Mouse (Mus musculus): Measurements from ENCODE around the gene Pabpn1l. TPM values are rescaled to one million over a fixed set of nuclear protein-coding genes. Genes with fewer than 3 reads are reported as not detected.

Gene Pabpn1l
- polyA plus RNA-seq, 1 experiment from 2014 or later: 0.35 TPM

GRCm38 (mm10) chr8:122641406-122641805, 18.9 kb upstream of the Pabpn1l start:
- H3K27me3 ChIP-seq (replicated peaks; ENCODE audit: control insufficient read depth, insufficient read depth, low read length): no peaks in the 10 kb centered on the region
- no peak overlapping the region for H3K4me2 ChIP-seq (ENCODE audit: low read depth, low read length)
- no peaks in the 10 kb centered on the region for H3K9me3 ChIP-seq (ENCODE audit: control insufficient read depth, low read length)
- no peaks in the 10 kb centered on the region for H3K36me3 ChIP-seq (ENCODE audit: control insufficient read depth, insufficient read depth, low read length)
- 56% methylated on average over 15 of the region's 15 CpGs for WGBS
- peaks cover 33% of the 10 kb centered on the region for H3K4me1 ChIP-seq (ENCODE audit: control insufficient read depth, insufficient read depth, low read length)
- DNase-seq (ENCODE audit: low spot score) (peak; percentile 23), ATAC-seq (ENCODE audit: low read depth) (no peak)
- no peak overlapping the region for H3K27ac ChIP-seq (replicated peaks; ENCODE audit: low read depth, low read length)
- no peak overlapping the region for H3K4me3 ChIP-seq (ENCODE audit: low read depth, low read length)
- H3K9ac ChIP-seq (ENCODE audit: low read depth, low read length): no peak overlapping the region

GRCm38 (mm10) chr8:122640825-122641224, 18.3 kb upstream of the Pabpn1l start:
- no peaks in the 10 kb centered on the region for H3K27me3 ChIP-seq (replicated peaks; ENCODE audit: control insufficient read depth, insufficient read depth, low read length)
- H3K4me2 ChIP-seq (ENCODE audit: low read depth, low read length): no peak overlapping the region
- DNase-seq (ENCODE audit: low spot score) (no peak), ATAC-seq (ENCODE audit: low read depth) (no peak)
- WGBS: 77% methylated on average over 4 of the region's 4 CpGs
- no peak overlapping the region for H3K27ac ChIP-seq (replicated peaks; ENCODE audit: low read depth, low read length)
- H3K9ac ChIP-seq (ENCODE audit: low read depth, low read length): no peak overlapping the region
- peaks cover 33% of the 10 kb centered on the region for H3K4me1 ChIP-seq (ENCODE audit: control insufficient read depth, insufficient read depth, low read length)
- H3K36me3 ChIP-seq (ENCODE audit: control insufficient read depth, insufficient read depth, low read length): no peaks in the 10 kb centered on the region
- no peak overlapping the region for H3K4me3 ChIP-seq (ENCODE audit: low read depth, low read length)
- no peaks in the 10 kb centered on the region for H3K9me3 ChIP-seq (ENCODE audit: control insufficient read depth, low read length)

- Histone ChIP-seq H3K4me2 (ENCODE audit: low read depth, low read length) (no peak overlapping the region), H3K27ac (replicated peaks; ENCODE audit: low read depth, low read length) (0 out of 2 replicates have a peak overlapping the region, but pooled peaks have one; percentile 39)
- peak; percentile 73 for ATAC-seq (ENCODE audit: low read depth)
These were observed 17.1 kb upstream of the Pabpn1l start for GRCm38 (mm10) chr8:122639521-122640248.

GRCm38 (mm10) chr8:122638601-122639000, 16.1 kb upstream of the Pabpn1l start:
- Histone ChIP-seq H3K4me3 (ENCODE audit: low read depth, low read length) (no peak overlapping the region), H3K9me3 (ENCODE audit: control insufficient read depth, low read length) (no peaks in the 10 kb centered on the region), H3K4me1 (ENCODE audit: control insufficient read depth, insufficient read depth, low read length) (peaks cover 33% of the 10 kb centered on the region), H3K36me3 (ENCODE audit: control insufficient read depth, insufficient read depth, low read length) (peaks cover 7% of the 10 kb centered on the region; the same call in 1 of the 2 replicates), H3K4me2 (ENCODE audit: low read depth, low read length) (no peak overlapping the region), H3K27me3 (replicated peaks; ENCODE audit: control insufficient read depth, insufficient read depth, low read length) (no peaks in the 10 kb centered on the region), H3K27ac (replicated peaks; ENCODE audit: low read depth, low read length) (no peak overlapping the region), H3K9ac (ENCODE audit: low read depth, low read length) (no peak overlapping the region)
- no peak for ATAC-seq (ENCODE audit: low read depth)
- WGBS: 67% methylated on average over 16 of the region's 16 CpGs
- DNase-seq (ENCODE audit: low spot score): no peak

More at GRCm38 (mm10) chr8:122639521-122640248, 17.1 kb upstream of the Pabpn1l start:
- Histone ChIP-seq H3K4me3 (ENCODE audit: low read depth, low read length) (no peak overlapping the region), H3K9me3 (ENCODE audit: control insufficient read depth, low read length) (no peaks in the 10 kb centered on the region), H3K9ac (ENCODE audit: low read depth, low read length) (no peak overlapping the region), H3K4me1 (ENCODE audit: control insufficient read depth, insufficient read depth, low read length) (peaks cover 33% of the 10 kb centered on the region), H3K27me3 (replicated peaks; ENCODE audit: control insufficient read depth, insufficient read depth, low read length) (no peaks in the 10 kb centered on the region), H3K36me3 (ENCODE audit: control insufficient read depth, insufficient read depth, low read length) (peaks cover 3% of the 10 kb centered on the region; the same call in 1 of the 2 replicates)
- peak; percentile 83 for DNase-seq (ENCODE audit: low spot score)
- 18% methylated on average over 16 of the region's 16 CpGs for WGBS

GRCm38 (mm10) chr8:122637230-122637629, 14.7 kb upstream of the Pabpn1l start:
- Histone ChIP-seq H3K27me3 (replicated peaks; ENCODE audit: control insufficient read depth, insufficient read depth, low read length) (no peaks in the 10 kb centered on the region), H3K4me2 (ENCODE audit: low read depth, low read length) (no peak overlapping the region), H3K36me3 (ENCODE audit: control insufficient read depth, insufficient read depth, low read length) (peaks cover 7% of the 10 kb centered on the region; the same call in 1 of the 2 replicates), H3K4me1 (ENCODE audit: control insufficient read depth, insufficient read depth, low read length) (peaks cover 32% of the 10 kb centered on the region), H3K9ac (ENCODE audit: low read depth, low read length) (no peak overlapping the region), H3K4me3 (ENCODE audit: low read depth, low read length) (no peak overlapping the region), H3K9me3 (ENCODE audit: control insufficient read depth, low read length) (no peaks in the 10 kb centered on the region), H3K27ac (replicated peaks; ENCODE audit: low read depth, low read length) (no peak overlapping the region)
- WGBS: 79% methylated on average over 9 of the region's 9 CpGs
- DNase-seq (ENCODE audit: low spot score): no peak
- ATAC-seq (ENCODE audit: low read depth): no peak

GRCm38 (mm10) chr8:122636803-122637175, 14.2 kb upstream of the Pabpn1l start:
- H3K36me3 ChIP-seq (ENCODE audit: control insufficient read depth, insufficient read depth, low read length): peaks cover 7% of the 10 kb centered on the region; the same call in 1 of the 2 replicates
- DNase-seq (ENCODE audit: low spot score) (peak; percentile 62), ATAC-seq (ENCODE audit: low read depth) (0 out of 2 replicates have a peak, but pooled peaks have one; percentile 13)
- 60% methylated on average over 9 of the region's 9 CpGs for WGBS
- no peak overlapping the region for H3K9ac ChIP-seq (ENCODE audit: low read depth, low read length)
- no peaks in the 10 kb centered on the region for H3K9me3 ChIP-seq (ENCODE audit: control insufficient read depth, low read length)
- no peaks in the 10 kb centered on the region for H3K27me3 ChIP-seq (replicated peaks; ENCODE audit: control insufficient read depth, insufficient read depth, low read length)
- H3K27ac ChIP-seq (replicated peaks; ENCODE audit: low read depth, low read length): no peak overlapping the region
- H3K4me3 ChIP-seq (ENCODE audit: low read depth, low read length): no peak overlapping the region
- peaks cover 27% of the 10 kb centered on the region for H3K4me1 ChIP-seq (ENCODE audit: control insufficient read depth, insufficient read depth, low read length)
- H3K4me2 ChIP-seq (ENCODE audit: low read depth, low read length): no peak overlapping the region

- no peak overlapping the region for H3K9ac ChIP-seq (ENCODE audit: low read depth, low read length)
- 64% methylated on average over 14 of the region's 14 CpGs for WGBS
- DNase-seq (ENCODE audit: low spot score): no peak
- H3K27ac ChIP-seq (replicated peaks; ENCODE audit: low read depth, low read length): no peak overlapping the region
- H3K4me1 ChIP-seq (ENCODE audit: control insufficient read depth, insufficient read depth, low read length): peaks cover 21% of the 10 kb centered on the region
- H3K4me3 ChIP-seq (ENCODE audit: low read depth, low read length): no peak overlapping the region
- H3K27me3 ChIP-seq (replicated peaks; ENCODE audit: control insufficient read depth, insufficient read depth, low read length): no peaks in the 10 kb centered on the region
- no peak overlapping the region for H3K4me2 ChIP-seq (ENCODE audit: low read depth, low read length)
- peaks cover 7% of the 10 kb centered on the region; the same call in 1 of the 2 replicates for H3K36me3 ChIP-seq (ENCODE audit: control insufficient read depth, insufficient read depth, low read length)
- no peaks in the 10 kb centered on the region for H3K9me3 ChIP-seq (ENCODE audit: control insufficient read depth, low read length)
- ATAC-seq (ENCODE audit: low read depth): no peak
These were observed 13.6 kb upstream of the Pabpn1l start for GRCm38 (mm10) chr8:122635878-122636802.

GRCm38 (mm10) chr8:122633205-122633604, 10.7 kb upstream of the Pabpn1l start:
- no peak overlapping the region for H3K4me2 ChIP-seq (ENCODE audit: low read depth, low read length)
- 91% methylated on average over 14 of the region's 14 CpGs for WGBS
- no peaks in the 10 kb centered on the region for H3K9me3 ChIP-seq (ENCODE audit: control insufficient read depth, low read length)
- H3K4me3 ChIP-seq (ENCODE audit: low read depth, low read length): no peak overlapping the region
- DNase-seq (ENCODE audit: low spot score) (no peak), ATAC-seq (ENCODE audit: low read depth) (no peak)
- H3K27ac ChIP-seq (replicated peaks; ENCODE audit: low read depth, low read length): no peak overlapping the region
- no peak overlapping the region for H3K9ac ChIP-seq (ENCODE audit: low read depth, low read length)
- no peaks in the 10 kb centered on the region for H3K27me3 ChIP-seq (replicated peaks; ENCODE audit: control insufficient read depth, insufficient read depth, low read length)
- peaks cover 7% of the 10 kb centered on the region; the same call in 1 of the 2 replicates for H3K36me3 ChIP-seq (ENCODE audit: control insufficient read depth, insufficient read depth, low read length)
- no peaks in the 10 kb centered on the region; the same call in 1 of the 2 replicates for H3K4me1 ChIP-seq (ENCODE audit: control insufficient read depth, insufficient read depth, low read length)

Data from embryonic facial prominence, embryonic 14.5 days (tissue).